Mouse (Mus musculus) kidney, postnatal 14 days (tissue): Measurements from ENCODE around the gene Syt8.
"Not testable (repeated sequence)": the region's sequence is repeated elsewhere in the genome, so short reads cannot be mapped to it uniquely, and the experiment has no call there.

Experiments
- DNase-seq: peaks from one replicate; pipeline ENCODE4 v3.0.0; 2022; ENCODE audit warnings: mixed read lengths

The Syt8 gene

GRCm38 (mm10) chr7:142434137-142434865 is at the start of gene Syt8:
Syt8 (plus strand) TSS chr7:142434850.
- no peak for DNase-seq

- DNase-seq, result no peak
Measured at GRCm38 (mm10) chr7:142385742-142386403, 48.8 kb upstream of the Syt8 start.

GRCm38 (mm10) chr7:142386621-142387201 is 47.9 kb upstream of the Syt8 start:
- DNase-seq, result peak; percentile 28

- DNase-seq, result peak; percentile 99
Measured at GRCm38 (mm10) chr7:142387419-142388148, 47.1 kb upstream of the Syt8 start, which contains the start of gene Ctsd. Ctsd (minus strand) TSS chr7:142388038.

GRCm38 (mm10) chr7:142388198-142388597 is 46.5 kb upstream of the Syt8 start:
- DNase-seq, result no peak

- no peak for DNase-seq
Measured at GRCm38 (mm10) chr7:142388740-142389139, 45.9 kb upstream of the Syt8 start.

GRCm38 (mm10) chr7:142389961-142390650 is 44.5 kb upstream of the Syt8 start:
- DNase-seq, result no peak

- DNase-seq, result no peak
Measured at GRCm38 (mm10) chr7:142391108-142391507, 43.5 kb upstream of the Syt8 start.

GRCm38 (mm10) chr7:142391609-142392008 is 43.0 kb upstream of the Syt8 start:
- DNase-seq, result no peak

GRCm38 (mm10) chr7:142393191-142393590 is 41.5 kb upstream of the Syt8 start:
- peak; percentile 57 for DNase-seq

GRCm38 (mm10) chr7:142394261-142395190 is 40.1 kb upstream of the Syt8 start:
- no peak for DNase-seq

- DNase-seq, result no peak
Measured at GRCm38 (mm10) chr7:142395472-142395871, 39.2 kb upstream of the Syt8 start.

- no peak for DNase-seq
Measured at GRCm38 (mm10) chr7:142396611-142397010, 38.0 kb upstream of the Syt8 start.

- DNase-seq, result peak; percentile 66
Measured at GRCm38 (mm10) chr7:142398052-142398451, 36.6 kb upstream of the Syt8 start.

- no peak for DNase-seq
Measured at GRCm38 (mm10) chr7:142399250-142399649, 35.4 kb upstream of the Syt8 start.

GRCm38 (mm10) chr7:142400112-142400749 is 34.4 kb upstream of the Syt8 start:
- no peak for DNase-seq

GRCm38 (mm10) chr7:142400750-142401142 is 33.9 kb upstream of the Syt8 start:
- DNase-seq, result peak; percentile 62

GRCm38 (mm10) chr7:142403591-142403990 is 31.1 kb upstream of the Syt8 start:
- DNase-seq, result no peak

- not testable (repeated sequence) for DNase-seq
Measured at GRCm38 (mm10) chr7:142405134-142405533, 29.5 kb upstream of the Syt8 start.

GRCm38 (mm10) chr7:142407935-142408334 is 26.7 kb upstream of the Syt8 start:
- no peak for DNase-seq

- no peak for DNase-seq
Measured at GRCm38 (mm10) chr7:142408686-142409085, 26.0 kb upstream of the Syt8 start.
